Mouse (Mus musculus): ENCODE results near the gene Tob2. TPM values are rescaled to one million over a fixed set of nuclear protein-coding genes. Genes with fewer than 3 reads are reported as not detected.

Gene Tob2
- polyA plus RNA-seq, 1 experiment from 2014 or later: 26.8 TPM

DNA sequence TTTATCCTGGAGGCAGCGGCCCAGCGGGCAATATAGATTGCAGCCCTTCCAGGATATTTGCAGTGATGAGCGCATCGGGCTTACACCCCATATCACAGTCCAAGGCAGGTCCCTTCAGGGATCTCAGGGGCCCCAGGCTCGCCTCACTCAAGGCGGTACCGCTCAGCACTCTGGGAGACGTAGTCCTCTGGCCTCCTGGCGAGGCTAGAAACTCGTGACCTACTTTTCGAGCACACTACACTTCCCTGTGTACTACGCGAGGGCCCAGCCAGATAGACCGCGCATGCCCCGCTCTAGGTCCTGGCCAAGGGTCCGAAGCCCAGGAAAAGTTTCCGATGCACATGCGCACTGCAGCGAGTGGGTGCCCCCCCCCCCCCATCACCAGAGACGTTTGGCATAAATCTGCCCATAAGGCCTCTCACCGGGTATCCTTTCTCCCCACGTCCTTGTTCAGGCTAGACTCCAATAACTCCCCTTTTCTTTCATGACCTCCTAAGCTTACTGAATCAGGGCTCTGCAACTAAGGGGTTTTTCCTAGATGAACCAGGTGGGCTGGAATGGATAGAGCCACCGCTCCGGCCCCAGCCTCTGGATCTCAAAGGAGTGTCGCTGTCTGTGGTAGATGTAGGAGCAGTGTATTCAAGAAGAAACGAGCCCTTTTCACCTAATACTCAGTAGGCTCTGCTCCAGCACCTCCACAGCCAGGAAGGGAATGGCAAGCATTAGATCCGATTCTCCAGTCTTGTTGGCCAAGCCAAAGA, 2.4 kb downstream of the Tob2 start:
- ATAC-seq (ENCODE audit: low read depth) (peak; percentile 88), DNase-seq (ENCODE audit: low spot score) (peak; percentile 97)
- peak overlapping the region; percentile 98 for H3K27ac ChIP-seq (replicated peaks; ENCODE audit: low read depth, low read length)
- H3K9ac ChIP-seq (ENCODE audit: low read depth, low read length): peak overlapping the region; percentile 92
- H3K4me1 ChIP-seq (ENCODE audit: control insufficient read depth, insufficient read depth, low read length): peaks cover 5% of the 10 kb centered on the region; the same call in 1 of the 2 replicates
- no peaks in the 10 kb centered on the region for H3K27me3 ChIP-seq (replicated peaks; ENCODE audit: control insufficient read depth, insufficient read depth, low read length)
- peak overlapping the region; percentile 87 for H3K4me2 ChIP-seq (ENCODE audit: low read depth, low read length)
- H3K9me3 ChIP-seq (ENCODE audit: control insufficient read depth, low read length): no peaks in the 10 kb centered on the region
- peaks cover 27% of the 10 kb centered on the region for H3K36me3 ChIP-seq (ENCODE audit: control insufficient read depth, insufficient read depth, low read length)
- peak overlapping the region; percentile 83 for H3K4me3 ChIP-seq (ENCODE audit: low read depth, low read length)
- under 1% methylated on average over 27 of the region's 28 CpGs for WGBS

- 87% methylated on average over 7 of the region's 7 CpGs for WGBS
- DNase-seq (ENCODE audit: low spot score) (no peak), ATAC-seq (ENCODE audit: low read depth) (no peak)
- H3K36me3 ChIP-seq (ENCODE audit: control insufficient read depth, insufficient read depth, low read length): peaks cover 52% of the 10 kb centered on the region
- H3K27me3 ChIP-seq (replicated peaks; ENCODE audit: control insufficient read depth, insufficient read depth, low read length): no peaks in the 10 kb centered on the region
- H3K27ac ChIP-seq (replicated peaks; ENCODE audit: low read depth, low read length): no peak overlapping the region
- peaks cover 5% of the 10 kb centered on the region; the same call in 1 of the 2 replicates for H3K4me1 ChIP-seq (ENCODE audit: control insufficient read depth, insufficient read depth, low read length)
- H3K9me3 ChIP-seq (ENCODE audit: control insufficient read depth, low read length): no peaks in the 10 kb centered on the region
- no peak overlapping the region for H3K4me3 ChIP-seq (ENCODE audit: low read depth, low read length)
- H3K9ac ChIP-seq (ENCODE audit: low read depth, low read length): no peak overlapping the region
- no peak overlapping the region for H3K4me2 ChIP-seq (ENCODE audit: low read depth, low read length)
Observed at GRCm38 (mm10) chr15:81853081-81853480, 5.5 kb downstream of the Tob2 start.

GRCm38 (mm10) chr15:81852411-81853000, 6.1 kb downstream of the Tob2 start:
- DNase-seq (ENCODE audit: low spot score) (no peak), ATAC-seq (ENCODE audit: low read depth) (no peak)
- WGBS: 93% methylated on average over 9 of the region's 9 CpGs
- H3K4me1 ChIP-seq (ENCODE audit: control insufficient read depth, insufficient read depth, low read length): peaks cover 5% of the 10 kb centered on the region; the same call in 1 of the 2 replicates
- H3K27ac ChIP-seq (replicated peaks; ENCODE audit: low read depth, low read length): no peak overlapping the region
- no peak overlapping the region for H3K4me2 ChIP-seq (ENCODE audit: low read depth, low read length)
- no peaks in the 10 kb centered on the region for H3K27me3 ChIP-seq (replicated peaks; ENCODE audit: control insufficient read depth, insufficient read depth, low read length)
- H3K9ac ChIP-seq (ENCODE audit: low read depth, low read length): no peak overlapping the region
- H3K9me3 ChIP-seq (ENCODE audit: control insufficient read depth, low read length): no peaks in the 10 kb centered on the region
- H3K36me3 ChIP-seq (ENCODE audit: control insufficient read depth, insufficient read depth, low read length): peaks cover 57% of the 10 kb centered on the region
- H3K4me3 ChIP-seq (ENCODE audit: low read depth, low read length): no peak overlapping the region

GRCm38 (mm10) chr15:81851375-81851774, 7.2 kb downstream of the Tob2 start:
- Histone ChIP-seq H3K9ac (ENCODE audit: low read depth, low read length) (no peak overlapping the region), H3K4me2 (ENCODE audit: low read depth, low read length) (no peak overlapping the region), H3K27ac (replicated peaks; ENCODE audit: low read depth, low read length) (no peak overlapping the region), H3K9me3 (ENCODE audit: control insufficient read depth, low read length) (no peaks in the 10 kb centered on the region), H3K4me1 (ENCODE audit: control insufficient read depth, insufficient read depth, low read length) (peaks cover 5% of the 10 kb centered on the region; the same call in 1 of the 2 replicates), H3K27me3 (replicated peaks; ENCODE audit: control insufficient read depth, insufficient read depth, low read length) (no peaks in the 10 kb centered on the region), H3K36me3 (ENCODE audit: control insufficient read depth, insufficient read depth, low read length) (peaks cover 66% of the 10 kb centered on the region), H3K4me3 (ENCODE audit: low read depth, low read length) (no peak overlapping the region)
- DNase-seq (ENCODE audit: low spot score): no peak
- no peak for ATAC-seq (ENCODE audit: low read depth)
- 98% methylated on average over 15 of the region's 15 CpGs for WGBS

DNA sequence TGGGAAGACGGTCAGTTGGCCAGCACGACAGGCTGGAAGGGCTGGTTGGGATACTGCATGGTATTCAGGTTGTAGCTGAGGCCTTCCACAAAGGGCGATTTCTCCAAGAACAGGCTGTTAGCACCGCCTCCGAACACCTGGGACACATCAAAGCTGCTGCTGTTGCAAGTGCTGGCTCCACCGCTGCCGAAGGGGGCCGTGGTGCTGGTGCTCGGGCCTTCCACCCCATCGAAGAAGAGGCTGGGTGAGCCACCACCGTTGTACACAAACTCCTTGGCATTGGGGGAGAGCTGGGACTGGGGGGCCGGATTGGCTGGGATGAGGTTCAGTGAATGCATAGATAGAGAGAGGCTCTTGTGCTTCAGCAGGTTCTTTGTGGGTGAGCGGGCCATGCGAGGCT, 7.9 kb downstream of the Tob2 start:
- H3K27ac ChIP-seq (replicated peaks; ENCODE audit: low read depth, low read length): no peak overlapping the region
- no peak overlapping the region for H3K4me3 ChIP-seq (ENCODE audit: low read depth, low read length)
- H3K9me3 ChIP-seq (ENCODE audit: control insufficient read depth, low read length): no peaks in the 10 kb centered on the region
- H3K27me3 ChIP-seq (replicated peaks; ENCODE audit: control insufficient read depth, insufficient read depth, low read length): no peaks in the 10 kb centered on the region
- 80% methylated on average over 14 of the region's 14 CpGs for WGBS
- peaks cover 68% of the 10 kb centered on the region for H3K36me3 ChIP-seq (ENCODE audit: control insufficient read depth, insufficient read depth, low read length)
- no peak overlapping the region for H3K4me2 ChIP-seq (ENCODE audit: low read depth, low read length)
- ATAC-seq (ENCODE audit: low read depth) (no peak), DNase-seq (ENCODE audit: low spot score) (no peak)
- H3K9ac ChIP-seq (ENCODE audit: low read depth, low read length): no peak overlapping the region
- peaks cover 5% of the 10 kb centered on the region; the same call in 1 of the 2 replicates for H3K4me1 ChIP-seq (ENCODE audit: control insufficient read depth, insufficient read depth, low read length)

DNA sequence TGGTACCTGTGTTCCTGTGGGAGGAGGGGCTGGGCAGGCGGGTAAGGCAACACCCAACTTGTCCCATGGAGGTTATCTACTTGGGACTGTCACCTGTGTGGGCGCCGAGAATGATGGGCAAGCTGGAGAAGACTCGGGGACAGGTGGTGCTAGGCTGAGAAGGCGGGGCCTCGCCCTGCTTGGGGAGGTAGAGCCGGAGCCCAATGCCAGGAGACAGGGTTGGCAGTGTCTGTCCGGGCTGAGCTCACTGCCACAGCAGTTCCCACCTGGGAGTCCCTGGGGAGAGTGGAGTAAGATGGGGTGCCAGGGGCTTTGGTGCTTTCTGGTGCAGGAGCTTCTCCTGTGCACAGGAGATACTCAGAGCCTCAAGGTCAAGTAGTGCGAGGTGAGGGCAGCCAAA, 9.5 kb downstream of the Tob2 start:
- Histone ChIP-seq H3K4me2 (ENCODE audit: low read depth, low read length) (no peak overlapping the region), H3K27ac (replicated peaks; ENCODE audit: low read depth, low read length) (no peak overlapping the region), H3K4me3 (ENCODE audit: low read depth, low read length) (no peak overlapping the region), H3K36me3 (ENCODE audit: control insufficient read depth, insufficient read depth, low read length) (peaks cover 59% of the 10 kb centered on the region), H3K27me3 (replicated peaks; ENCODE audit: control insufficient read depth, insufficient read depth, low read length) (no peaks in the 10 kb centered on the region), H3K9ac (ENCODE audit: low read depth, low read length) (no peak overlapping the region), H3K4me1 (ENCODE audit: control insufficient read depth, insufficient read depth, low read length) (no peaks in the 10 kb centered on the region), H3K9me3 (ENCODE audit: control insufficient read depth, low read length) (no peaks in the 10 kb centered on the region)
- no peak for DNase-seq (ENCODE audit: low spot score)
- ATAC-seq (ENCODE audit: low read depth): no peak
- WGBS: 86% methylated on average over 9 of the region's 9 CpGs

DNA sequence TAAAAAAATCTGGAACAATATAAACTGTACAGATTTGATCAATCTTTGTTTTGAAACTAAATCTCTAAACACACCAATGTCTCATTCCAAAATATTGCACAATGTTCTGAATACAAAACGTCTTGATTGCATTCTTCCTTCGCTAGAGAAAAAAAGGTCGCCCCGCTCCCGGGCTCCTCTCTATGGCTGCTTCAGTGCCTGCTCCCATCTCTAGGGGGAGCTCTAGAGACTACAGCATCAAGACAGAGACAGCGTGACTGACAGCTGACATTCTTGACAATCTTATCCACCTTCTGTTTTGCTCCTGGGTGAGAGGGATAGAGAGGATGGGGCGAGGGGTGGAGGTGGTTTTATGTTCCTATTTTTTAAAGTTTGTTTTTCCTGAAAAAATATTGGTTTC, 10.3 kb downstream of the Tob2 start:
- Histone ChIP-seq H3K4me3 (ENCODE audit: low read depth, low read length) (no peak overlapping the region), H3K4me1 (ENCODE audit: control insufficient read depth, insufficient read depth, low read length) (no peaks in the 10 kb centered on the region), H3K27ac (replicated peaks; ENCODE audit: low read depth, low read length) (no peak overlapping the region), H3K36me3 (ENCODE audit: control insufficient read depth, insufficient read depth, low read length) (peaks cover 59% of the 10 kb centered on the region), H3K9ac (ENCODE audit: low read depth, low read length) (no peak overlapping the region), H3K27me3 (replicated peaks; ENCODE audit: control insufficient read depth, insufficient read depth, low read length) (no peaks in the 10 kb centered on the region), H3K4me2 (ENCODE audit: low read depth, low read length) (no peak overlapping the region), H3K9me3 (ENCODE audit: control insufficient read depth, low read length) (no peaks in the 10 kb centered on the region)
- ATAC-seq (ENCODE audit: low read depth) (no peak), DNase-seq (ENCODE audit: low spot score) (peak; percentile 63)
- WGBS: 38% methylated on average over 7 of the region's 7 CpGs

GRCm38 (mm10) chr15:81847861-81848260, 10.7 kb downstream of the Tob2 start:
- peaks cover 56% of the 10 kb centered on the region for H3K36me3 ChIP-seq (ENCODE audit: control insufficient read depth, insufficient read depth, low read length)
- H3K4me2 ChIP-seq (ENCODE audit: low read depth, low read length): no peak overlapping the region
- DNase-seq (ENCODE audit: low spot score) (no peak), ATAC-seq (ENCODE audit: low read depth) (no peak)
- H3K4me1 ChIP-seq (ENCODE audit: control insufficient read depth, insufficient read depth, low read length): no peaks in the 10 kb centered on the region
- H3K27me3 ChIP-seq (replicated peaks; ENCODE audit: control insufficient read depth, insufficient read depth, low read length): no peaks in the 10 kb centered on the region
- no peaks in the 10 kb centered on the region for H3K9me3 ChIP-seq (ENCODE audit: control insufficient read depth, low read length)
- WGBS: 83% methylated on average over 5 of the region's 5 CpGs
- no peak overlapping the region for H3K9ac ChIP-seq (ENCODE audit: low read depth, low read length)
- no peak overlapping the region for H3K27ac ChIP-seq (replicated peaks; ENCODE audit: low read depth, low read length)
- H3K4me3 ChIP-seq (ENCODE audit: low read depth, low read length): no peak overlapping the region

GRCm38 (mm10) chr15:81847161-81847560, 11.4 kb downstream of the Tob2 start:
- Histone ChIP-seq H3K27ac (replicated peaks; ENCODE audit: low read depth, low read length) (no peak overlapping the region), H3K36me3 (ENCODE audit: control insufficient read depth, insufficient read depth, low read length) (peaks cover 50% of the 10 kb centered on the region)
- WGBS: 81% methylated on average over 4 of the region's 4 CpGs

More at GRCm38 (mm10) chr15:81847161-81847560, 11.4 kb downstream of the Tob2 start:
- H3K4me3 ChIP-seq (ENCODE audit: low read depth, low read length): no peak overlapping the region
- no peak for DNase-seq (ENCODE audit: low spot score)
- H3K4me1 ChIP-seq (ENCODE audit: control insufficient read depth, insufficient read depth, low read length): no peaks in the 10 kb centered on the region
- no peaks in the 10 kb centered on the region for H3K9me3 ChIP-seq (ENCODE audit: control insufficient read depth, low read length)
- no peak for ATAC-seq (ENCODE audit: low read depth)
- H3K27me3 ChIP-seq (replicated peaks; ENCODE audit: control insufficient read depth, insufficient read depth, low read length): no peaks in the 10 kb centered on the region
- no peak overlapping the region for H3K4me2 ChIP-seq (ENCODE audit: low read depth, low read length)
- no peak overlapping the region for H3K9ac ChIP-seq (ENCODE audit: low read depth, low read length)
